Mouse (Mus musculus) lung, adult 2 months (tissue): ENCODE data around the gene Plekhd1.

Experiments used
- CTCF ChIP-seq: fragments of 200-500 bp; IDR thresholded peaks from 2 replicates; pipeline ENCODE4 v1.5.1; 2011; ENCODE audit warnings: mild to moderate bottlenecking, low read length, control low read depth; ENCODE audit not compliant: insufficient read depth
- POLR2A ChIP-seq: fragments of 200-500 bp; IDR thresholded peaks from 2 replicates; pipeline ENCODE4 v1.6.1; 2011; ENCODE audit warnings: low read depth, mild to moderate bottlenecking, control low read depth, low read length, borderline replicate concordance; ENCODE audit errors: extremely low read depth

- peak; percentile 54 for TF ChIP-seq CTCF
- no peak for TF ChIP-seq POLR2A
These were observed 47.1 kb downstream of the Plekhd1 start for GRCm38 (mm10) chr12:80739482-80739881.
